Mouse (Mus musculus) erythroblast, embryonic 14.5 days (primary cell): Measurements from ENCODE around the gene Tjp1.

Source experiments
- GATA1 ChIP-seq: IDR thresholded peaks from 2 replicates; pipeline ENCODE4 v1.6.1; 2012; ENCODE audit warnings: low read length, inconsistent platforms, mixed read lengths
- TAL1 ChIP-seq: IDR thresholded peaks from 3 replicates; pipeline ENCODE4 v1.6.1; 2012; ENCODE audit warnings: low read length, inconsistent platforms, mixed read lengths

DNA sequence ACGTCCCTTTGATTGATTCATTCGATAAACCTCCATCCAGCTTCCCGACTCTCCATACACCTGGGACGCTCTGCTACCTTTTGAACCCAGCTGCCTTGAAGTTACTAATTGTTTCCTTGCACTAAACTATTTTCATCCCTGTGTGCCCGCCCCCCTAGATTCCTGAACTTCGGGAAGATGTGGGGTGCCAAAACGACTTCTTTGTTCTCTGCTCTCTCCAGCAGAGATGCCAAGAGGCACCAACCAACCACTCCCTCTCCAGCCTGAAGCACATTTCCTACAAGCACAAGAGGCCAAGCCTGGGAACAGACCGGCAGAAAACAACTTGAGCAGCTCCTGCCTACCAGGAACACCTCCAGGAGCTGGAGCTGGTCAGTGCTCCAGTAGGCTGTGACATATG lies 57.4 kb downstream of the Tjp1 start:
- TF ChIP-seq GATA1 = no peak
- TF ChIP-seq TAL1 = no peak
